Mouse (Mus musculus): ENCODE data around the gene Kcna7.

The Kcna7 gene

DNA sequence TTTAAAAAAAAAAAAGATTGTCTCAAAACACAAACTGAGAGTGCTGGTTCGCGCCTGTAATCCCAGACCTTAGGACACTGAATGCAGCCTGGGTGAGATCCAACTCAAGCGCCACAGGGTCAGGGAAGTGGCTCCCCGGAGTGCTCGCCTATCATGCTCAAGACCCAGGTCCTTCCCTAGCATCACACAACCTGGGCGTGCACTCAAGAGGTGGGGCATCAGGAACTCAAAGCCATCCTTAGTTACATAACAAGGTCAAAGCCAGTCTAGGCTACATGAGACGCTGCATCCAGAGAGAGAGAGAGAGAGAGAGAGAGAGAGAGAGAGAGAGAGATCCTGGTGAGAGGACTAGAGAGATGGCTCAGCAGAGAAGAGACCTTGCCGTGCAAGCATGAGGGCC is 21.1 kb downstream of the Kcna7 start:
- DNase-seq: no peak

GRCm38 (mm10) chr7:45433835-45434202 is 28.4 kb downstream of the Kcna7 start:
- DNase-seq: no peak

DNA sequence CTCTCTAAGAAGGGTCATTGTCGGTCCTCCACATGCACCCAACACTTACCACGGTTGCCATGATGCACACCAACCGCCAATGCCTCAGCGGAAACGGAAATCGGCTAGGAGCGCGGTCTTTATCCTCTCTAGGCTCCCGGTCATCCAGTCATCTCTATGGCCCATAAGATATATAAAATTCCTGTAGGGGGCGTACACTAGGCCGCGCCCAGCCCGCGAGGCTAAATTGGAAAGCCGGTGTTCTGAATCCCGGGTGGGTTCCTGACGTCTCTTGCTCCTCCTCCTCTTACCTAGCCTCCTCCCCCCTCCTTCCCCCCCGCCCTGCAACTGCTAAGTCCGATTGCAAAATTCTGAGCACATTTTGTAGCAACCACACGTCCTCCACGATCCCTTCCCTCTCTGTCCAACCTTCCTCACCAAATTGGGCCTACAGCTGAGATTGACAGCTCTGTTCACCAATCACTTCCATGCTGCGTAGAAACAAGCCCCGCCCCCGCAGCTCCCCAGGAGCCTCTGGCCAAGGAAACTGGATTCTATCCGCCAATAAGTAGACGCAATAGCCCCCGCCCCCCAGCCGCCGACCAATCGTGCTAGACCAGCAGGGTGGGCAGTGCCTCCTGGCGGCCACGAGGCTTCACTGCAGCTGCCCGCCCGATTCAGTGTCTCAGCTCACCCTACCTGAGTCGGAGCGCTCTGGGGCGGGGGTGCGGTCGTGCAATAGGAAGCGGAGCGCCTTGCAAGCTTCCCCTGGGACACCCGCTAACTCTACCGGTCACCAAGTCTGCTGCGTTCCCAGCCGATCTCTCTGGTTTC is 29.0 kb downstream of the Kcna7 start, which contains the start of gene Gys1:
Gene Gys1, plus strand, starts transcription at position 642 of the 813 bp plus-strand sequence.
- DNase-seq: peak; percentile 100

DNA sequence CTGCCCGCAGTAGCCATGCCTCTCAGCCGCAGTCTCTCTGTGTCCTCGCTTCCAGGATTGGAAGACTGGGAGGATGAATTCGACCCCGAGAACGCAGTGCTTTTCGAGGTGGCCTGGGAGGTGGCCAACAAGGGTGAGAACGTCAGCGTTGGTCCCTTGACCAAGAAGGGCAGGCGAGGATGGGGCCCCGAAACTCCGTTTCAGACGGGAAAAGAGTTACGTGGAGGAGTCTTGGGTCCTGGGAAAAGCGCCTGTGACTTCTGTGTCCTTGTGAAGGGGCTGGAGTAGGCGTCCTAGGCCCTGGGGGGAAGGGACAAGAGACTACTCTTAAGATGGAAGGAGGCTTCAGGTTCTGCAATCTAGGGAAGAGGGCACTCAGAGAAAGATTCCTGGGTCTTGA is 29.6 kb downstream of the Kcna7 start:
- DNase-seq: no peak

DNA sequence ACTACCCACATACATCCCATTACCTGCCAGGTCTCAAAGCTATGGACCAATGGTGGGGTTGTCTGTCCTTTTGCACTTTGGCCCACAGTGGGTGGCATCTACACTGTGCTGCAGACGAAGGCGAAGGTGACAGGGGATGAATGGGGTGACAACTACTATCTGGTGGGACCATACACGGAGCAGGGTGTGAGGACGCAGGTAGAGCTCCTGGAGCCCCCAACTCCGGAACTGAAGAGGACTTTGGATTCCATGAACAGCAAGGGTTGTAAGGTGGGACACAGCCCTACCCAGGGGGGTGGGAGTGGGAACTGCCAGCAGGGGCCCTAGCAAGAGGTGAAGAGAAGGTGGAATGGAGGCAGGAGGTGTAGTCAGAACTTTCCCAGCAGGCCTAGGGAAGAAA is 31.0 kb downstream of the Kcna7 start:
- no peak for DNase-seq

DNA sequence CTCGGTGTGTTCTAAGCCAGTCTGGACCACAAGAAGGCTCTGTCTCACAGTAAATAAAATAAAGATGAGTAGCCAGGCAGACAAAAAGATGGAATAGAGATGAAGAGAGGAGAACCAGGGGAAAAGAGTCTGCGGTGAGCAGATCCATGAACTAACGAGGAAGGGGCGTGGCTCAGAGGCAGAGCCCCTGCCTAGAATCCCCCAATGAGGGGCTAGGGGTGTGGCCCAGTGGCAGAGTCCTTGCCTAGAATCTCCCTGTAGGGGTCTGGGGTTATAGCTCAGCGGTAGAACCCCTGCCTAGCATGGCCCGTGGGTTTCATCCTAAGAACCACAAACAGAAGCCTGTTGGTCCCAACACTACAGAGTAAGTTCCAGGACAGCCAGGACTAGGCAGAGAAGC is 31.6 kb downstream of the Kcna7 start:
- no peak for DNase-seq

DNA sequence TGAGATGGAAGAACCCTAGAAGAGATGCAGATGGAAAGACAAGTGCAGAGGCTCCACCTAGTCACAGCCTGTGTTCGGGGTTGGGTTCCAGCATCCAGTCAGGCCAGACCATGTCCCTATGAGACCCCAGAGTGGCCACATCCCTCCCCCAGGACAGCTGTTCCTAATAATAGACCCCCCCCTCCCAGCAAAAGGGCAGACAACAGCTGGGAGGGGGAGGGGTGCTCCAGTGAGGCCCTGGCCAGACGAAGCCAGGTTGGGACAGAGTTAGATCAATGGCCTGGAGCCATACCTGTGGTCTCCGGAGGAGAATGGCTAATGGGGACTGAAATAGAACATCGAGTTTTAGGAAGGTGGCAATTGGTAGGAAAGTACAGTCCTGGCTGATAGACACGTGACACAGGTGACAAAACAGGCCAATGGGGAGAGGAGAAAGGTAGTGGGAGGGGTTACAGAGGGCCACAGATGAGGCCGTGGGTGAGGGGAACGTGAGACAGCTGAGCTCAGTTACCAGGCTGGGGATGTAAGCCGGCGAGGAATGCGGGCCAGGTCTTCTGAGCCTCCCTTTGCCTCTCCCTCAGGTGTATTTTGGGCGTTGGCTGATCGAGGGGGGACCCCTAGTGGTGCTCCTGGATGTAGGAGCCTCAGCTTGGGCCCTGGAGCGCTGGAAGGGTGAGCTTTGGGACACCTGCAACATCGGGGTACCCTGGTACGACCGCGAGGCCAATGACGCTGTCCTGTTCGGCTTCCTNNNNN is 32.2 kb downstream of the Kcna7 start, which contains the start of gene Ruvbl2:
Gene Ruvbl2, minus strand, starts transcription at position 576 of the 756 bp plus-strand sequence.
- peak; percentile 22 to 42 for DNase-seq

DNA sequence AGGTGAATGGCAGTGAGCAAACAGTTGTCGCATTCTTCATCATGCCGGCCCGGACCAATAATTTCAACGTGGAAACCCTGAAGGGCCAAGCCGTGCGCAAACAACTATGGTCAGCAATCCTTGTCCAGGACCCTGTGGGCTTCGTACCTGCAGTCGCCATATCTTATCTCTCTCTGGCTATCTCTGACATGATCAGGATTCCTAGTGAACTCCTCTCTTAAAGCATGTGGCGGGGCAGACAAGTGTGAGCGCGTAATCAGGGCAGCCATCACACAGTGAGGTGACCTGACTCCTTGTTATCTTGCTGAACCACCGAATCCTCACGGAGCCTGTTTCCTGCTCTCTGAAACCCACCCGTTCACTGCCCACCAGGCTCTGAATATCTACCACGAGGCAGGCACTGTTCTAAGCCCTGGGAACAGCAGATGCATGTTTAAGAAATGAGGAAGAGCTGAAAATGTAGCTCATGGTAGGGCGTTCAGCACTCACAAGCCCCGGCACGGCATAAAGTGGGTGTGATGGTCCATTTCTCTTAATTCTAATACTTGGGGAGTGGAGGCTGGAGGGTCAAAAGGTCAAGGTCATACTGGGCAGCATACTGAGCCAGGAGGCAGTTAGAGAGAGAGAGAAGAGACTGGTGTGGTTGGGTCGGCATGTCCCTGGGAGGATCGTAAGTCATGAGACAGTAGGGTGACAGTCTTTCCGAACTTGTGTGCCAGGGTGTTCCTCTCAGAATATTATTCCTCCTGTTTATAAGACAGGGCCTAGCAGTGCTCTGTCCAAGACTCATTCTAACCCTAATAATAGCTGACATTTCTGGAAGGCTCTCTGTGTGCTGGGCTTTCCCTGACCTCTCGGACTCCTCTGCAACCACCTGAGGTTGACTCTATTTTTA is 38.3 kb downstream of the Kcna7 start:
- no peak for DNase-seq

GRCm38 (mm10) chr7:45446589-45446988 is 41.1 kb downstream of the Kcna7 start:
- DNase-seq: no peak

- peak in 1 of 2 experiments; percentile 17 for DNase-seq
Measured at GRCm38 (mm10) chr7:45447325-45447990, 42.0 kb downstream of the Kcna7 start.

- no peak for DNase-seq
Measured at GRCm38 (mm10) chr7:45449974-45450373, 44.5 kb downstream of the Kcna7 start.

- peak; percentile 77 to 81 for DNase-seq
Measured at GRCm38 (mm10) chr7:45451344-45451982, 46.0 kb downstream of the Kcna7 start.

DNA sequence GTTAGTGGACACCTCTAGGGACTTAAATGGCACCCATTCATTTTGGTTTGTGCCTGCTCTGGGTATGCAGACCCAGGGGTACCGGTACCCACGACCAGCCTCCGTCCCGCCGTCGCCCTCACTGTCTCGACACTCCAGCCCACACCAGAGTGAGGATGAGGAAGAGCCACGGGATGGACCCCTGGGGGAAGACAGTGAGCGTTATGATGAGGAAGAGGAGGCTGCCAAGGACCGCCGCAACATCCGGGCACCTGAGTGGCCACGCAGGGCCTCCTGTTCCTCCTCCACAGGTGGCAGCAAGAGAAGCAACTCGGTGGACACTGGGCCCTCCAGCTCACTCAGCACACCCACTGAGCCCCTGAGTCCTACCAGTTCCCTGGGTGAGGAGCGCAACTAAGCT is 49.5 kb downstream of the Kcna7 start:
- no peak for DNase-seq

DNA sequence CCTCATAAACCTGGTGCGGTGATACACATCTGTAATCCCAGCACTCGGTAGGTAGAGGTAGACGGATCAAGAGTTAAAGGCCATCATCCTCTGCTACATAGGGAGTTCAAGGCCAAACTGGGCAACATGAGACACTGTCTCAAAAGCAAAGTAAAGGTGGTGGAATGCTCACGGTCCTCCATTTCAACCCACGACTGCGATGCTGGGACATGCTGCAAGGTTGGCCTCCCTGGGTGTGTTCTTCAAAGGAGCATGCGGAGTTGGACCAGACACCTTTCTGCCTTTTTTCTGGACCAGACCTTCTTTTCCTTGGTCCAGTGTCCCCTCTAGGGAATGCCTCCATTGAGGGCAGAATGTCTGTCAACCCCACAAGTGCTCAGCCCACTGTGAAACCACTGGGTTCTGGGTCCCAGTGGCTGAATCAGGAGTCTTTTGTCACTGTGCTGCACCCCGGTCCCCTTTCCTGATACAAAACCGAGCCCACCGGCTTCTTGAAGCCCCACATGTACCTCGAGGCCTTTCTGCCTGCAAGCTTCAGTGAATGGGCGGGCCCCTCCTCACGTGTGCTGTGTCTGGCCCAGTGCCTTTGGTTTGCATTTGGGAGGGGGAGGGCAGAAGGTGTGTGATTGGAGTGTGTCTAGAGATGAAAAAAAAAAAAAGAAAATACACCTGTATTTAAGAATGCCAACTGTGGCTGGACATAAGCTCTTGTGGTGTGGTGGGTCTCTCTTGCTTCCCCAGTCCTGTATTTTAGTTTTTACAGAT is 50.7 kb downstream of the Kcna7 start:
- DNase-seq: no peak

DNA sequence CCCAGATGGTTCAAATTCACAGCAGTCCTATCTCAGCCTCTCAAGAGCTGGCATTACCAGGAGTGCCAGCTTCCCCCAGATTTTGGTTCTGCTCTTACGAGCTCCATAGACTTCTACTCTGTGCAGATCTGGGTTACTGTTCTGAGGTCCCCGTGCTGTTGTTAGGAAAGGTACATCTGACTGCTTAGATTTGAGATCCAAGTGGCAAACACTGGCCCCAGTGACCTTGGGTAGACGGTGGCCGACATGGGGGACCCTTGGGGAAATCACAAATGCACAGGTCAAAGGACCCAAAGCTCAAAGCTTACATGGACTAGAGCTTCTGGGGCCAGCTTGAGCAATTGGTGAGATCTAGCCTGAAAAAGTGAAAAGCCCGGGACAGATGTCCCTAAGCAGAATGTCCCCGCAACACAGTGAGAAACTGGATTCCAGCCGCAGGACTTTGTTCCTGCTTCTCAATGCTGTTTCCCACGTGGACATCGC is 51.3 kb downstream of the Kcna7 start:
- DNase-seq: no peak

DNA sequence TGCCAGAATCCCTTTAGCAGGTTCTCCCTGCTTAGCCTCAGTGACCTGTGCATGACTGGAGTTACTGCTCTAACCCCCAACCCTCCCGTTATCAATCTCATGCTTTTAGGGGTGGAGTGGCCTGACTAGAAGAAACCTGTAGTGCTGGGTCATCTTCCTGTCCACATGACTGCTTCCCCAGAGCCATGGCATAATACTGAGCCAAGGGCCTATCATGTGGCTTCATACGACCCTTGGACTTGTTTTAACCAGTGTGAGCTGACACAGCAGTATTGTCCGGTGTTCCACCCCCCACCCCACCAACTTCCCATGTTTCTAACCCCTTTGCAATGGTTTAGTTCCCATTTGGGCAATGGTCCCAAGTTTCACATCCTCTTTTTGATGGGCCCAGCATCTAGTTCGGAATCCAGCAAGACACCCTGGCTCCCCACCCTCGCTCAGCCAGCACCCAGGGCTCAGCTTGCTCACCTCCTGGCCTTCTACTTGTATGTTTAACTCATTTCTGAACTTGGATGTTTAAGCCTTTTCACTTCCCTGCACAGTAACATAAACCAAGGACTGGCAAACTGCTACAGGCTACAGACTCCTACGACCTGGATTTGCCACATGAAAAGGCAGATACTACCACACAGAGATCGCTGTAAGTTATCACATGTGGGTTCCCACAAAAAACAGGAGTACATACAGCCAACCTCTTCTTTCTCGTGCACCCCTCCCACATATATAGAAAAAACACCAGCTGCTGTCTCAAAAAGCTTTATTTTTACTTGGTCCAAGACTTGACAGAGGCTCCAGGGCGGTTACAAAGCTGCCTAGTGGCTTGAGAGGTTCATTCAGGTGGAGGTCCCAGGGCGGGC is 52.0 kb downstream of the Kcna7 start:
- DNase-seq: no peak

GRCm38 (mm10) chr7:45458748-45459563 is 53.5 kb downstream of the Kcna7 start:
- DNase-seq: peak; percentile 85 to 86
